Mouse (Mus musculus) limb, embryonic 14.5 days (tissue): Measurements from ENCODE around the gene 2610301B20Rik. TPM values are rescaled to one million over a fixed set of nuclear protein-coding genes. Genes with fewer than 3 reads are reported as not detected.

Experiments
- ATAC-seq: fragments of 200-750 bp; cut with Nextera tagmentation; 2 replicates; pipeline ENCODE4 v1.8.0; 2017; ENCODE audit warnings: low read depth, moderate number of reproducible peaks, moderate TSS enrichment; ENCODE audit not compliant: low FRiP score
- DNase-seq: peaks from one replicate; pipeline ENCODE4 v3.0.0-alpha.2; 2015; ENCODE audit warnings: low spot score
- H3K27ac ChIP-seq: fragments of 300-500 bp; sonication (generic); replicated peaks from 2 replicates; pipeline ENCODE4 v1.5.1; 2014; ENCODE audit warnings: low read depth, mild to moderate bottlenecking, low read length, moderate library complexity, mixed read lengths
- H3K27me3 ChIP-seq: fragments of 300-500 bp; sonication (generic); 2 replicates; pipeline ENCODE4 v1.6.1; 2014; ENCODE audit warnings: low read length, mixed read lengths; ENCODE audit not compliant: control insufficient read depth, insufficient read depth
- H3K36me3 ChIP-seq: fragments of 300-500 bp; sonication (generic); 2 replicates; pipeline ENCODE4 v1.6.1; 2014; ENCODE audit warnings: mild to moderate bottlenecking, low read length, moderate library complexity, mixed read lengths; ENCODE audit not compliant: control insufficient read depth, insufficient read depth
- H3K4me1 ChIP-seq: fragments of 300-500 bp; sonication (generic); 2 replicates; pipeline ENCODE4 v1.6.1; 2014; ENCODE audit warnings: antibody characterized with exemption, low read length, mixed read lengths; ENCODE audit not compliant: control insufficient read depth, insufficient read depth
- H3K4me2 ChIP-seq: fragments of 300-500 bp; sonication (generic); replicated peaks from 2 replicates; pipeline ENCODE4 v1.6.1; 2014; ENCODE audit warnings: low read depth, mild to moderate bottlenecking, low read length, moderate library complexity; ENCODE audit not compliant: severe bottlenecking
- H3K4me3 ChIP-seq: fragments of 300-500 bp; sonication (generic); replicated peaks from 2 replicates; pipeline ENCODE4 v1.5.1; 2014; ENCODE audit warnings: low read length
- H3K9ac ChIP-seq: fragments of 300-500 bp; sonication (generic); 2 replicates; pipeline ENCODE4 v1.6.1; 2014; ENCODE audit warnings: mild to moderate bottlenecking, low read depth, low read length, moderate library complexity; ENCODE audit not compliant: severe bottlenecking
- H3K9me3 ChIP-seq: fragments of 300-500 bp; sonication (generic); 2 replicates; pipeline ENCODE4 v1.6.1; 2016; ENCODE audit warnings: low read length; ENCODE audit not compliant: control insufficient read depth
- POLR2A ChIP-seq: fragments of 200-500 bp; IDR thresholded peaks from 2 replicates; pipeline ENCODE4 v1.8.0; 2012; ENCODE audit warnings: inconsistent platforms, mild to moderate bottlenecking, moderate library complexity, borderline replicate concordance; ENCODE audit not compliant: insufficient read depth, insufficient read length; ENCODE audit errors: extremely low read depth
- WGBS: fragments of 180-500 bp; shearing (Covaris S2); extraction: QIAGEN DNeasy Blood & Tissue Kit; methylation state at CpG from one replicate; pipeline ENCODE4 v1.1.7; 2014; 5-methylcytosine and 5-hydroxymethylcytosine counted together
- polyA plus RNA-seq, 2 experiments: library from polyadenylated mRNA; depleted of rRNA in 1 of 2; stranded (reverse) in 1 of 2; unstranded in 1 of 2; fragments of >200 nt; fragmentation: Nextera tagmentation in 1 of 2; extraction: Ambion mirVana in 1 of 2; gene quantifications; 2 replicates each; pipeline versions ENCODE4 v1.2.1 to v1.2.3; 2012 to 2014

The 2610301B20Rik gene
- 24.3 and 25.2 TPM in 2 replicates for polyA plus RNA-seq (2012; rRNA removed)
- polyA plus RNA-seq (2014; fragmentation: Nextera tagmentation; extraction: Ambion mirVana) = 30.4 and 30.7 TPM in 2 replicates

GRCm38 (mm10) chr4:10873920-10874665 is at the start of gene 2610301B20Rik:
2610301B20Rik (plus strand) TSS chr4:10874498.
- peak within 1 kb of the TSS; percentile 99 for H3K27ac ChIP-seq
- H3K4me3 ChIP-seq = peak within 1 kb of the TSS; percentile 95
- under 1% methylated on average over 64 of the region's 68 CpGs for WGBS
- H3K4me2 ChIP-seq = peak within 1 kb of the TSS; percentile 83
- no peaks in the 10 kb centered on the region for H3K36me3 ChIP-seq
- peaks cover 11% of the 10 kb centered on the region for H3K4me1 ChIP-seq
- DNase-seq = peak; percentile 91
- H3K9me3 ChIP-seq = no peaks in the 10 kb centered on the region
- peak within 1 kb of the TSS; percentile 89 for H3K9ac ChIP-seq
- TF ChIP-seq POLR2A = 0 out of 2 replicates have a peak, but pooled peaks have one; percentile 68
- peak; percentile 91 for ATAC-seq
- H3K27me3 ChIP-seq = no peaks in the 10 kb centered on the region

DNA sequence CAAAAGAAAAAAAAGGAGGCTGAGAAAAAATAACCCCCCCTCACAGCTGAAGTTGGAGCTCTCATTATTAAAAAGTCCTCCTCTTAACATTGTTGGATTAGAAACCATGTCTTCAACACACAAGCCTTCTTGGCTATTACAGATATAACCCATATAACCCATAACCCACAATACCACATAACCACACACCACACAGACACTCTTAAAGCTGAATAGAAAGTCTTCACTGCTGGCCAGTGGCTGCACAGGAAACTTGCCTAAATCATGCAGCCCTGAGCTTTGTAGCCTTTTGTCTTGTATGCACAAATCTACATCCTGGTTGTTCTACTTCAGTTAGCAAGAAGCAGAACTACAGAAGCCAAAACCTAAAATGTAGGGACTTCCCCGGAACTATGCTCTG is 41.0 kb upstream of the 2610301B20Rik start:
- Histone ChIP-seq H3K9ac (no peak overlapping the region), H3K9me3 (no peaks in the 10 kb centered on the region), H3K4me1 (no peaks in the 10 kb centered on the region), H3K4me3 (no peak overlapping the region), H3K4me2 (no peak overlapping the region), H3K36me3 (no peaks in the 10 kb centered on the region), H3K27ac (no peak overlapping the region), H3K27me3 (no peaks in the 10 kb centered on the region)
- no peak for TF ChIP-seq POLR2A
- DNase-seq (no peak), ATAC-seq (no peak)
- 84% methylated on average over 1 of the region's 1 CpGs for WGBS

- ATAC-seq (no peak), DNase-seq (peak; percentile 35)
- no peaks in the 10 kb centered on the region for H3K36me3 ChIP-seq
- no peaks in the 10 kb centered on the region for H3K27me3 ChIP-seq
- no peak overlapping the region for H3K4me2 ChIP-seq
- no peak overlapping the region for H3K9ac ChIP-seq
- no peak overlapping the region for H3K4me3 ChIP-seq
- no peak for TF ChIP-seq POLR2A
- H3K4me1 ChIP-seq = no peaks in the 10 kb centered on the region
- 67% methylated on average over 6 of the region's 6 CpGs for WGBS
- H3K27ac ChIP-seq = no peak overlapping the region
- no peaks in the 10 kb centered on the region for H3K9me3 ChIP-seq
Measured at GRCm38 (mm10) chr4:10835252-10836051, 38.8 kb upstream of the 2610301B20Rik start.

DNA sequence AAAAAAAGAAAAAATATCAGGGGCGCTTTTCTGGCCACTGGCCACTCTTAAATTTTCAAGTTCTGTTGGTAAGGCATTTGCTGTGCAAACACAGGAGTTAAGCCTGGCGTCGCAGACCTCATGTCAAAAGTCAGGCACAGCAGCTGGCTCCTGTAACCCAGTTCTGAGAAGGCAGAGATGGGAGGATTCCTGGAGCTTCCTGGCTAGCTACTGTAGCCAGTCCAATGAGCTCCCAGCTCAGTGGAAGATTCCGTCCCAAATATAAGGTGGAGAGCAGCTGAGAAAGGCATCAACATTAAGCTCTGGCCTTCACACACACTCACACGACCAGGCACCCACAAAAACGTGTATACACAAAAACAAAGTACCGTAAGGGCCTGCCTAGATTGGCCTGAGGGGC is 28.4 kb upstream of the 2610301B20Rik start:
- no peak for ATAC-seq
- TF ChIP-seq POLR2A = no peak
- WGBS = 84% methylated on average over 7 of the region's 7 CpGs
- H3K36me3 ChIP-seq = no peaks in the 10 kb centered on the region
- H3K4me2 ChIP-seq = no peak overlapping the region
- no peaks in the 10 kb centered on the region for H3K4me1 ChIP-seq
- no peaks in the 10 kb centered on the region for H3K9me3 ChIP-seq
- DNase-seq = no peak
- no peaks in the 10 kb centered on the region for H3K27me3 ChIP-seq
- no peak overlapping the region for H3K27ac ChIP-seq
- H3K9ac ChIP-seq = no peak overlapping the region
- H3K4me3 ChIP-seq = no peak overlapping the region

GRCm38 (mm10) chr4:10849812-10850211 is 24.5 kb upstream of the 2610301B20Rik start:
- WGBS = 48% methylated on average over 7 of the region's 7 CpGs
- H3K27me3 ChIP-seq = no peaks in the 10 kb centered on the region
- no peak overlapping the region for H3K9ac ChIP-seq
- no peak for TF ChIP-seq POLR2A
- no peak for DNase-seq
- ATAC-seq = no peak
- no peak overlapping the region for H3K27ac ChIP-seq
- H3K4me2 ChIP-seq = no peak overlapping the region
- H3K36me3 ChIP-seq = no peaks in the 10 kb centered on the region
- no peaks in the 10 kb centered on the region for H3K9me3 ChIP-seq
- no peak overlapping the region for H3K4me3 ChIP-seq
- H3K4me1 ChIP-seq = no peaks in the 10 kb centered on the region
